Mouse (Mus musculus): Measurements from ENCODE around the gene Abca4.

Abca4 gene

DNA sequence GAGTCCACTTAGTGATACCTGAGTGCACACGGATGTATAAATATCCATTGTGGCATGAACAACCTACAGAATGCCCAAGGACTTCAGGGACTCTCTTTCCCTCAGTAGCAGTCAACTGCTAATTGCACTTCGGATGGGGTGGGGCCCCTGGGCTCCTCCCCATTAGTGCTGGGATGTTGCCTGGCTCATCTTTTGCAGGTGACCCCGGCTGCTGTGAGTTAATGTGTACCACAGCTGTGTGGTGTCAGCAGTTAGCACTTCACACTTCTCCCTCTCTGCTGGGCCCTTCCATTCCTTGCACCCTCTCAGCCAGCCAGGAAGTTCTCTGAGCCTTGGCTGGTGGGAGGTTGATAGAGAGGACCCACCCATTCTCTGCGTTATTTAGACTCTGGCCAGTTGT is 65.2 kb downstream of the Abca4 start:
- DNase-seq (ENCODE audit: low read depth, low spot score): no peak

- DNase-seq (ENCODE audit: low read depth, low spot score): no peak
Measured at GRCm38 (mm10) chr3:122111141-122111981, 67.1 kb downstream of the Abca4 start.

GRCm38 (mm10) chr3:122118651-122119214 is 74.5 kb downstream of the Abca4 start:
- no peak for DNase-seq (ENCODE audit: low read depth, low spot score)

DNA sequence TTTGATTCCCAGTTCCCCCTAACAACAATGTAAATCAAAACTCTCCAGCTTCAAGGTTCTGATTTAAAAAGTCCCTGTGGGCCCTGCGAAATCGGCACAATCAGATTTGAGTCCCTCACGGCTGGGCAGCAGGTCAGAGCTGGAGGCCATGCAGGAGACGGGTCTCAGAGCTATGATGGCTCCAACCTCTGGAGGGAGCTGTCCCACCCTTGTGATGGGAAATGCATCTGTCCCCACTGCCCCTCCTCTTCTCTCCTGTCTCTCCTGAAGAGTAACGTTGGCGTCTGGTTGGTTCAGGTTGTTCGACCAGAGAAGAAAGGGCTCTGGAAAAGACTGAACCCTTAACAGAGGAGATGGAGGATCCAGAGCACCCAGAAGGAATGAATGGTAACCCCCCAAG is 75.5 kb downstream of the Abca4 start:
- DNase-seq (ENCODE audit: low read depth, low spot score): no peak

DNA sequence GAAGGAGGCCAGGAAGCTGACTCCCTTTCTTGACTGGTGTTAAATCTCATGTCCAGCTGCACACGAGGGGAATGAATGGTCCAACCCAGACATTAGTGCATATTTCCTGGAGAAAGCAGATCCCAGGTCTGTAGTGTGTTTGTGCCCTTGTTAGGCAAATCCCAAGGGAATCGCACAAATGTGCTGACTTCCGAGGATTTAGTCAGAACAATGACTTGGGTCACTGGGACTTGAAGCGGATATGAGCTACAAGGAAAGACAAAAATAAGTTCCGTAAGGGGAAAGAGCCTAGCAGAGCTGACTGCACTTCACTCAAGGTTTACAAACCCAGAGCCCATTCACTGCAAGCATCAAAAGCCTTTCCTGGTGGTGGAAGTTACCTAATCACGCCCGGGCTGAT is 76.0 kb downstream of the Abca4 start:
- no peak for DNase-seq (ENCODE audit: low read depth, low spot score)

DNA sequence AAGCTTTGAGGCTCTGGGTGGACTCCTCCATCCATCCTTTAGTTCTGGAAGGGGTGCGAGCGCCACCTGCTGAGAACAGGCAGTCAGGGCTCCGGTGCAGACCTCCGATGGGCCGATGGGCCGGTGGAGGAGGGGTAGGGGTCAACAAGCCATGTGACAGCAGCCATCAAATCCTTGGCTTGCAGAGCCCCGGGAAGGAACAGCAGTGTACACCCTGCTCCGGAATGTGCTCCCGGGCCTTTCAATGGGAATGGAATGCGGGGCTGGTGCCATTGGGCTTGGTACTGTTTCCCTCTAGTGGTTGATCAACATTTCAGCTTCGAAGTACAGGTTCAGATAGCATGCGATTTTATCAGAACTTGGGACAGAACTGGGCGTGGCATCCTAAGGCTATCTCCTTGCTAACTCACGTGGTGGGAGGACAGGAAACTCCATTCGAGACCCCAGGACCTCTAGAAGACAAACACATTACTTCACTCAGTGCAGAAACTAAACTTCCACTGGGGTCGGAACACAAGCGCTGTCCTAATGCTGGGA is 78.0 kb downstream of the Abca4 start:
- peak; percentile 98 for DNase-seq (ENCODE audit: low read depth, low spot score)

DNA sequence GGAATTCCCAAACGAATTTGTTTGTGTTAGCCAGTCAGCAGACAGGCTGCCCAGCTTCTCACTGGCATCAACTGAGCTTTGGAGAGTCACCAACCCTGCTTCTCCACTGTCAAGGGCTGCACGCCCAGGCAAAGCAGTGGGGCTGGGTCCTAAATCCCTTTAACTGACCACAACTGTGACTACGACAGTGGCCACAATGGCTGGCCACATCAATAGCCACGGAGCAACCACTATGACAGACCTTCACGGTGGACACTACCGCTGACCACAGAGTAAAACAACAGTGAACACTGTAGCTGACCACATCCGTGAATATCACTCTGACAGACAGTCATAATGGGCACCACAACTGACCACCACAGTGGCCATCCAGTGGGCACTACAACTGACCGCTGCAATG is 78.6 kb downstream of the Abca4 start:
- peak; percentile 63 for DNase-seq (ENCODE audit: low read depth, low spot score)

DNA sequence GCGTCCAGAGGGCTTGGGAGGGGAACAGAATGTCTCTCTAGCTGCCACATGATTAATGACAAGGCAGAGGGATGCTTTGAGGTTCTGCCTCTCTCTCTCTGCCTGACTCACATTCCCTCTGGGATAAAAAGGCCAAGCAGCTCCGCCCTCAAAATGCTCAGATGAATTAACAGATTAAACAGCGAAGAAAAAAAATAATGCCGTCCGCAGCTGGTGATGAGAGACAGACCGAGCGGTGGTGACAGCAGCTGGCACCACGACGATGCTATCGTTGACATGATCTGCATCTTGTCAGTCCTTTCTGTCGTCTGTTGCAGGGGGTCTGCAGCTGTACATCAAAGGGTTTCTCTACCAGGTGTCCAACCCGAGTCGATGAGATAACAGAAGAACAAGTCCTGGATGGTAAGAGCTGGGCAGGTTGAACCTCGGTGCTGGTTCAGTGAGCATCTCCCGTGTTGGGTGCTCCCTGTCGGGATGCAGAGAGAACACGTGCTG is 84.8 kb downstream of the Abca4 start:
- peak; percentile 86 for DNase-seq (ENCODE audit: low read depth, low spot score)

GRCm38 (mm10) chr3:122130771-122131170 is 86.5 kb downstream of the Abca4 start:
- peak; percentile 95 for DNase-seq (ENCODE audit: low read depth, low spot score)

- DNase-seq (ENCODE audit: low read depth, low spot score): no peak
Measured at GRCm38 (mm10) chr3:122131633-122132032, 87.4 kb downstream of the Abca4 start.

DNA sequence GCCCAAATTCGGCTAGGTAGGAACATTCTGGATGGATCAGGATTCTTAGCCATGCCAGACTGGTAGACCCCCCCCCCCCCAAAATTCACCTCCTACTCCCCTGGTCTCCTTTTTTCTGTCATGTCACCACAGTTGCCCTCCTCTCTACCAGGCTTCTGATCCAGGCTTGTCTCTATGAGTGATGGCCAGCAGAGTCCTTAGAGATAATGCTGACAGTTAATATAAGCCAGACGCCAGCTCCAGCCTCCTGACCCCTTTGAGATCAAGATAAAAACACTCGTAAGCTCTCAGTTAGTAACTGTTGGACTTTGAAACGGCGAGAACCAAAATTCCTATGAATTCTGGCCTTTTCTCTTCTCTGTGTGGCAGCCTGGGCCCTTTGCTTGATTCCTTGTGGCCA is 89.0 kb downstream of the Abca4 start:
- no peak for DNase-seq (ENCODE audit: low read depth, low spot score)

- no peak for DNase-seq (ENCODE audit: low read depth, low spot score)
Measured at GRCm38 (mm10) chr3:122133840-122134239, 89.6 kb downstream of the Abca4 start.

GRCm38 (mm10) chr3:122140589-122141400 is 96.6 kb downstream of the Abca4 start:
- peak; percentile 76 for DNase-seq (ENCODE audit: low read depth, low spot score)

DNA sequence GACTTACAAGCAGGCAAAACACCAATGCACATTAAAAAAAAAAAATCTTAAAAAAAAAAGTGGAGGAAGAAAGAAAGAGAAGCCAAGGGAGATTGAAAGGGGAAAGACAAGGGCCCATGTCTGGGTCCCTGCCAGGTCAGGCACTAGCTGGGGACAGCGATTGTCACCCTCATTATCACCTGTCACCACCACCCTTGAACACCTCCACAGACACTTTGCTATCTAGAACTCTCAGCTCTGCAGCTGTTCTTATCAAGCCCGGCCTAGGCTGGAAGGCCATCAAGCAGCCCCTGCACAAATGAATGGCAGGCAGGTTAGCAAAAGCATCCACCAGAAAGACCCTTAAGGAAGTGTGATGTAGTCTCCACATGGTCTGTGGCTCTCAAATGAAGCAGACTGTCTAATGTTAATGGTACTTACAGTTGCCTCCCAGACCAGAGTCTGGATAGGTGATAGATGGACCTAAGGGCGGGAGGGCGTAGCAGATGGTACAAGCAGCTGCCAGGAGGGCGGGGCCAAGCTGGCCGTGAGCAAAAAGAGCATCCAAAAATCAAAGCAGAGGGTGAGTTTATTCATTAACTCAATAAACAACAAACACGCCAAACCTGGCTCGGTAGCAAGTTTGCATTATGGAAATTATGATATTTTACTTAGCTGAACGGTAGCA is 98.1 kb downstream of the Abca4 start:
- DNase-seq (ENCODE audit: low read depth, low spot score): no peak

DNA sequence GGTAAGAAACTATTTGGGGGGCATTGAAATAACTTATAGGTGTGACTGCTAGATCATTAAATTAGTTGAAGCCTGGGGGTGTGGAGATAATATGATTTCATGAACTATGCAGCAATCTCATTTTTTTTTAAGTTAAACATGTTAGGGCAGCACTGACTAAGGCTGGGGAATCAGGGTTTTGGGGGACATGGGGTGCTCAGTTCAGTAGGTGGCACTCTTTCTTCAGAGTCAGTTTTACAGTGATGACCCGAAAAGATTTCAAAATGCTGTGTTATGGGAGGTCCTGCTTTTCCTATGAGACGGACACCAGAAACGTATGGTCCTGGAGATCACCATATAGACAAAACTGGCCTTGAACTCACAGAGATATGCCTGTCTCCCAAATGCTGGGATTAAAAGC is 99.2 kb downstream of the Abca4 start:
- DNase-seq (ENCODE audit: low read depth, low spot score): no peak

DNA sequence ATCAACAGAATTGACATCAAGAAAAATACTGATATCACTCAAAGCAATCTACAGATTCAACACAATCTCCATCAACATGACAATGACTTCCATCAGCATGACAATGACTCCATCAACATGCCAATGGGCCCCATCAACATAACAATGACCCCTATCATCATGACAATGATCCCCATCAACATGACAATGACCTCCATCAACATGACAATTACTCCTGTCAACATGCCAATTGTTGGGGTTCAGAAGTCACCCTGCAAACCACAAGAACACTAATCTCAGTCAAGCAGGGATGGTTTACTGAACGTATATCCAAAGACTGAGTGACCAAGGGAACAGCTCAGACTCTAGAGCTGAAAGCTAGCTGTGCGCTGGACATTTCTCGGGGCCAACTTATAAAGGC is 101.2 kb downstream of the Abca4 start:
- no peak for DNase-seq (ENCODE audit: low read depth, low spot score)

- no peak for DNase-seq (ENCODE audit: low read depth, low spot score)
Measured at GRCm38 (mm10) chr3:122150836-122151235, 106.6 kb downstream of the Abca4 start.

DNA sequence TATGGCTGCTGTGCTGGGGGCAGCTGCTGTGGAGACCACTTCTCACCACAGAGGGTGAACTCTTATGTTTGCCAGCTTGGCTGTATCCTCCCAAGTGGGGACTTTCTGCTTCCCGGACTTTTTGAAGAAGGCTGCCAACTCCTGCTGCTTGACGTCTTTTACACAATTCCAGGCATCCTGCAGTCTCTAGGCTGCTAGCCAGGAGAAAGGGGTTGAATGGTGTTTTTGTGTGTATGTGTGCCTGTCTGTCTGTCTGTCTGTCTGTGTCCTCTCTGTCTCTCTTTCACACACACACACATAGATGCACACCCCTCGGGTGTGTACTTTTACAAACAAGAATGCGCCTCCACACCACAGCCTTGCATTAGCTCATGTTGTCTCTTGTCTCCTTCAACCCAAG is 108.2 kb downstream of the Abca4 start:
- DNase-seq (ENCODE audit: low read depth, low spot score): peak; percentile 23

GRCm38 (mm10) chr3:122154080-122154479 is 109.8 kb downstream of the Abca4 start:
- no peak for DNase-seq (ENCODE audit: low read depth, low spot score)

GRCm38 (mm10) chr3:122159447-122159846 is 115.2 kb downstream of the Abca4 start:
- DNase-seq (ENCODE audit: low read depth, low spot score): peak; percentile 75

- DNase-seq (ENCODE audit: low read depth, low spot score): peak; percentile 69
Measured at GRCm38 (mm10) chr3:122169616-122170178, 125.5 kb downstream of the Abca4 start.

All from 3T3-L1 (cell line).